Mouse (Mus musculus) embryo, embryonic 11 days (tissue): ENCODE results near the gene Hsd3b7.

Experiments used
- DNase-seq: peaks from one replicate; pipeline ENCODE4 v3.0.0-alpha.2; 2015

The Hsd3b7 gene

DNA sequence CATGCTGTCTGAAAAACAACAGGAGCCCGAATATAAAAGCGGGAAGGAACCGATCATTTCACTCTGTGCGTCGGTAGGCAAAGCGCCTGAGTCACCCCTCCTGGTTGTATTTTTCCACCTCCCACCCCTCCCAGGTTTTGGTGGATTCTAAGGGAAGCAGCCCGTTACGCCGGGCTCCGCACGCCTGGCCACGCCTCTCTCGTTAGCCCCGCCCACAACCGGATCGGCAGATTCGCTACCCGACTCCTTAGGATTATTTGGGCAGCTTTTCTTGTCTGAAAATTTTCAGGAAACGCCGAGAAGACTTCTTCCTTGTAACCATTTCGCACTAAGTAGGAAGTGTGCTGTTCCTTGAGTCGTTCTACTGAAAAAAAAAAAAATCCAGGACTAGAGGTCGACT, 24.0 kb upstream of the Hsd3b7 start, which contains the start of gene Setd1a:
Gene Setd1a, plus strand, starts transcription at position 245 of the 400 bp plus-strand sequence.
- peak; percentile 89 for DNase-seq

GRCm38 (mm10) chr7:127776878-127777473, 23.4 kb upstream of the Hsd3b7 start:
- DNase-seq = peak; percentile 99

DNA sequence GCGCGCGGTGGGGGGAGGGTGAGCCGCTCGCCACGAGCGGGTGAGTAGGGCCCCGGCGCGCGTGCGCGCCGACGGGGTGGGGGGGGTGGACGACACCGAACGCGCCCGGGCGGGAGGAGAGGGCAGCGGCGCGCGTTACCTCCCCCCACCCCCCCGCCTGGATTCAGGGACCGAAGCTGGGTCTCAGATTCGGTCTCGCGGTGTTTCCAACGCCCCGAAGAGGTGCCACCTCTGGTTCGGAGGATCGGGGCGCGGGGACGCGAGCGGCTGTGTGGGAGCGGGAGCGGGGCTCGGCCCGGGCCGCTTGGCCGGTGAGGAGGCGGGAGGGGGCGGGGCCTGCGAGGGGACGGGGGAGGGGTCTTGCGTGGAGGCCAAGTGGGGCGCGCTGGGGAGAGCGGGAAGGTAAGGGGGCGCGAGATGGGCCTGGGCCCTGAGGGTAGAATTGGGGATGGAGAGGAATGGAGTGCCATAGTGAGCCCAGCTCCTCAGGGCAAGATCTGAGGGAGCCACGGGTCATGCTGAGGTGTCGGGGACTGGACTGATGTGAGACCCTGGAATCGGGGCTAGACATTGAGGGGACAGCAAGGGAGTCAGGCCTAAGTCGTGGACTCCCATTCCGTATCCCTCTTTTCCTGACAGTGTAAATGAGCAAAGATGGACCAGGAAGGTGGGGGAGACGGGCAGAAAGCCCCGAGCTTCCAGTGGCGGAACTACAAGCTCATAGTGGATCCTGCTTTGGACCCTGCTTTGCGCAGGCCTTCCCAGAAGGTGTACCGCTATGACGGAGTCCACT, 22.7 kb upstream of the Hsd3b7 start:
- peak; percentile 75 for DNase-seq

GRCm38 (mm10) chr7:127778350-127778749, 22.1 kb upstream of the Hsd3b7 start:
- no peak for DNase-seq

GRCm38 (mm10) chr7:127785308-127785707, 15.1 kb upstream of the Hsd3b7 start, which contains the start of gene Gm49388:
Gene Gm49388, plus strand, starts transcription at chr7:127785608.
- DNase-seq = no peak

GRCm38 (mm10) chr7:127797076-127797845, 3.1 kb upstream of the Hsd3b7 start:
- no peak for DNase-seq

DNA sequence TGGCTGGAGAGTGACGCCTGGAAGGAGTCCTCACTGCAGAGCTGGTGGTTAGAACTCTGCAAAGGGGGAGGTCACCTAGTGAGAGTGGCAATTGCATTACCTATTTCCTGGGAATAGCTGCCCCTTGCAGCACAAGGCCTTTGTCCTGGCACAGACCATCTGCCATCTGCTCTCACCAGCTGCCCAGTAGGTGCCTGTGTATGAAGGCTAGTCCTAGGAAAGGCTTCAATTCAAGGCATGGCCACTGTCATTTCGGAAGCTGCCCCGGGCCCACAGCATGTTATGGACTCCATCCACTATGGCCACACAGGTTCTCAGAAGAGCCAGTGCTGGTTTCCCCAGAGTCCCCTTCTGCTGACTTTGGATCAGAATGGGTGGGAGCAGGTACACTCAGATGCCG, 1.8 kb upstream of the Hsd3b7 start:
- no peak for DNase-seq

- no peak for DNase-seq
Measured at GRCm38 (mm10) chr7:127799211-127799610, 1.2 kb upstream of the Hsd3b7 start.

- no peak for DNase-seq
Measured at GRCm38 (mm10) chr7:127799738-127800137, 666 bp upstream of the Hsd3b7 start.

GRCm38 (mm10) chr7:127801010-127801621, 712 bp downstream of the Hsd3b7 start:
- no peak for DNase-seq

- DNase-seq = no peak
Measured at GRCm38 (mm10) chr7:127802313-127802712, 1.9 kb downstream of the Hsd3b7 start.

DNA sequence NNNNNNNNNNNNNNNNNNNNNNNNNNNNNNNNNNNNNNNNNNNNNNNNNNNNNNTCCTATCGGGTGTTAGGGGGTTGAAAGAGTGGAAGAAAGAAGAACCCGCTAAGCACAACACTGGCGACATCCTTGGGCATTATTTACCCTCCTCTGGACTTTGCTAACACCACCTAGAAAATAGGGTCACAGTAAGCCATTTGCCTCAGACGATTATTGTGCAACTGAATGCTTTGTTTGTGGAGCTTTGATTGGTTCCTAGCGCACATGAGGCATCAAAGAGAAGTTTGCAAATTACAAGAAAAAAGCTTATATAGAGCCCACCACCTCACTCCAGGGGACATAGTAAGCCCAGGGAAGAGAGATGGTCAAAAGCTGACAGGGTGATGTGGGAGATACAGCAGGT, 8.4 kb downstream of the Hsd3b7 start:
- DNase-seq = no peak

DNA sequence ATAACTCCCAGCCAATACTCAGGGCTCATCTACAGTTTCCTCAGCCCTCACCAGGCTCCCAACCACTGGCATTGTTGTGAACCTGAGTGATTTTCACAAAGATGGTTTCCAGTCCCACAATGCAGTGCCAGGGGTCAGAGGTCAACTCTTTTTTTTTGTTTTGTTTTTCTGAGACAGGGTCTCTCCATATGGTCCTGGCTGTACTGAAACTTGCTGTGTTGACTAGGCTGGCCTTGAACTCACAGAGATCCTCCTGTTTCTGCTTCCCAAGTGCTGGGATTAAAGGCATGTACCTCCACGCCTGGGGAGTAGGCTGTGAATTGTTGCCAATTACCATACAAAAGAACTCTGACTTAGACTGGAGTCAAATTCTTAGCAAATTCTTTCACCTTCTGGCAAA, 9.4 kb downstream of the Hsd3b7 start:
- DNase-seq = no peak

DNA sequence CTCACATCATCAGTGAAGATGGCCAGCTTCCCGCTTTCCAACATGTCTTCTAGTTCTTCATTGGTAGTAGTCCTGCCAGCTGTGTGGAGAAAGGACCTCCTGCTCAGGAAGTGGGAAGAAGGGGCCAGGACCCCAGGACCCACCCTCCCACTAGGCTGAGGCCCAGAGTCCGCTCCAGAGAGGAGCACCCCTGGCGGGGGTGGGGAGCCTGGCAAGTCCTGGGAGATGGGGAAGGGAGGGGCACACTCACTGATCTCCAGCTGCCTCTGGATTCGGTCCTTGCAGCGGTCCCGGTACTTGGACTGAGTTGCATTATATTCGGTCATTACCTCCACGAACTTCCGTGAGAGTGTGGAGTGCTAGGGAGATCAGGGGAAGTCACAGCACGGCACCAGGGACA, 10.2 kb downstream of the Hsd3b7 start:
- no peak for DNase-seq

DNA sequence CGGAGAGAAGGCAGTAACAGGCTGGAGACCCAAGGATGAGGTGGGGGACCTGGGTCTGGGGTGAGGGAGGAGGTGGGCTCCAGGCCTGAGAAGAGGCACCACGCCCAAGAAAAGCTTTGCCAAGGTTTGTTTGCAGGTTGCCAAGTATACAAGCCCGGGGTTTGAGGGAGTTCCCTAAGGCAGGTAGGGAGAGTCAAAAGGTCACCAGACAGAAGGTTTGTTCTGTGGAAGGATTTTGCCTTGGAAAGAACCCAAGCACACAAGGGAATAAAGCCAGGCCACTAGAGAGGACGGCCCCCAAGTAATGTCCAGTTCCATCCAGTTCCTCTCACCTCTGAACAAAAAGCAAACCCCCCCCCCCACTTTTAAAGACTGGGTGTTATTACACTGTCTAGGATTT, 10.8 kb downstream of the Hsd3b7 start:
- DNase-seq = no peak

GRCm38 (mm10) chr7:127812292-127812691, 11.9 kb downstream of the Hsd3b7 start:
- DNase-seq = no peak

DNA sequence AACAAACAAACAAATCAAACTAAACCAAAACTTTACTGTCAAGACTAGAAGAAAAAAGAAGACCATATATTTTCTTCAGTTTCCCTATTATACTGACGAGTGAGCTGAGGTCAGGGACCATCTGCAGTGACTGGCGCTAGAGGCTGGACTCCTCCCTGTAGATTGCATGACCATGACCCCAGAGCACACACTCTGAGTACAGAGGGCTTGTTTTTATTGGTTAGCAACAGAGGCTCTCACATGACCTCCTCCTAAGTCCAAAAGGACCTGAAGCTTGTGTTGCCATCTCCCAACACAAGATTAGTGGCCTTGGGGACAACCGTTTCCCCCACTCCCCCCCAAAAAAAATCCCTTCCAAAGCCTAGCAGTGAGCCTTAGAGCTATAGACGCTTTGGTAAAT, 13.4 kb downstream of the Hsd3b7 start:
- no peak for DNase-seq

DNA sequence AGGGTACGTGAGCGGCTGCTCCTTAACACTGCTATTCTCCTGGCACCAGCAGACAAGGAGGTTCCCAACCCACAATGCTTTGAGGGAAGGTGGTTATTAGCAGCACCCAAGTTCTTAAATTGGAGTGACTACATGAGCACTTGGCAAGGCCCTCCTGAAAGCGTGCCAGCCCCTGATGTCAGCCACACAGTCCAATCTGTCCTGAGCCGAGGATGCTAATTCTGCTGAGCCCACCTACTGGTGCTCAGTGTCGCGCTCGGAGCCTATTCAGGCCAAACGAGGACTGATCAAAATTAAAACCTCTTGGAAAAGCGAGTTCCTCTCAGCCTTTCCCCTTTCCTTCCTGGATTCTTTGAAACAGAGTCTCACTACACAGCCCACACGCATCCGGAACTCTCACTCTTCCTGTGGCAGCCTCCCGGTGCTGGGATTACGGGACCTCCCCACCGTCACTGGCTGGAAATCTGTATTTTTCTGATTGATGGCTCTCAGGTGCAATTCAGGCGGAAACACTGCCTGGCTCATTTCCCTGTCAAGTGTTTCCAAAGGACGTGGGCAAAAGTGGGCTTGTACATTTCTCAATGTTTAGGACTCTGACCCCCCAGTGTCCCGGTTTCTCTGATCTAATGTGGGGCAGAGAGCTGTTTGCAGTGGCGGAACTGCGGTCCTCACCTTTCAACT, 14.0 kb downstream of the Hsd3b7 start:
- DNase-seq = no peak

GRCm38 (mm10) chr7:127815116-127815665, 14.8 kb downstream of the Hsd3b7 start:
- DNase-seq = no peak

DNA sequence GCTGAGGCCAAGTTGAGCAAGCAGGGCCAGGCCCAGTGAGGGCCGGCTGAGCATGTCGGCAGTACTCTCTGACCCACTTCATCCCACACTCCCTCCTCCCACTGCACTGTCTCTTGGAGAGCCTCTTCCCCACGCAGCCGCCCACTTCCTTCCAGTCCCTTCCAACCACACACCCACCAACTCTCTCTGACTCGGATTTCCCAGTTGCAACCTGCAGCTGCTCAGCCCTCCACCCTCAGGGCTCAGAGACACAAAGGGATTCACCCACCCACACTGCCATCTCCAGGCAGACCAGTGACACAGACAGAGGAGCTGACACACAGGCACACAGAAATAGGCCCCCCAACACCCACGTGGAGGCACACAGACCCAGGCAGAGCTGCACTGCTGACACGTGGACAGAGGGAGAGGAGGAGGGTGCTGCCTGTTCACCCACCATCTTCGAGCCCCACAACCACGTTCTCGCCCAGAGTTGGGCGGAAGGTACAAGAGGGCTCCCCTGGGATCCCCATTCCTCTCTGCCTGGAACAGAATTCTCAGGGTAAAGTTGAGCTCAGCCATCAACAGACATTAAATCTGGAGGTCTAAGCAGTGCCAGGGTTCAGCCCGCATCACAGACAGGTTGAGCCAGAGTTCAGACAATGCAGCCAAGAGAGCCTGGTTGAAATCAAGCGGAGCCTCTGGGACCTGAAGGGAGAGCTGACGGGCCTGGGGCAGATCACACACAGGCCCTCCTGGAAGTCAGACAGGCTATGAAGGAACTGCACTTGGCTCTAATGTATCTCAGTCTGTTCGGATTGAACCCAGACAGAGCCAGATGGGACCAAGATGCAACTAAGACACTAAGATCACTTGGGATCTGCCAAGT, 15.8 kb downstream of the Hsd3b7 start:
- DNase-seq = no peak

- DNase-seq = no peak
Measured at GRCm38 (mm10) chr7:127817053-127817452, 16.6 kb downstream of the Hsd3b7 start.
